Mouse (Mus musculus): Measurements from ENCODE around the gene B230104I21Rik. TPM values are rescaled to one million over a fixed set of nuclear protein-coding genes. Genes with fewer than 3 reads are reported as not detected.

The B230104I21Rik gene
- total RNA-seq, 2 experiments from 2014 or later: not detected

GRCm38 (mm10) chr4:154390333-154391080 is 54.6 kb downstream of the B230104I21Rik start:
- no peak for DNase-seq (ENCODE audit: low spot score in 2 of 2)

GRCm38 (mm10) chr4:154392641-154393040 is 56.7 kb downstream of the B230104I21Rik start:
- DNase-seq (ENCODE audit: low spot score in 2 of 2): no peak

- DNase-seq (ENCODE audit: low spot score in 2 of 2): peak in 1 of 2 experiments; percentile 7
Observed at GRCm38 (mm10) chr4:154393196-154394122, 57.5 kb downstream of the B230104I21Rik start.

- DNase-seq (ENCODE audit: low spot score in 2 of 2): no peak
Observed at GRCm38 (mm10) chr4:154394123-154394722, 58.3 kb downstream of the B230104I21Rik start.

- DNase-seq (ENCODE audit: low spot score in 2 of 2): no peak
Observed at GRCm38 (mm10) chr4:154396652-154397301, 60.9 kb downstream of the B230104I21Rik start.

Other genes with a start within 250 kb of the B230104I21Rik start
- not detected for gene Trp73, start 195.9 kb upstream of the B230104I21Rik start, total RNA-seq (2021)
- 10 to 100 TPM; 14.2 to 21.1 TPM for gene Wrap73, start 193.8 kb upstream of the B230104I21Rik start, total RNA-seq (2021)
- gene Tprgl, start 175.5 kb upstream of the B230104I21Rik start, total RNA-seq (2021): 100 to 1,000 TPM; 155 to 172 TPM
- gene Megf6, start 165.4 kb upstream of the B230104I21Rik start, total RNA-seq (2021): 1 to 10 TPM; 2.5 to 4.3 TPM
- gene Arhgef16, start 34.5 kb upstream of the B230104I21Rik start, total RNA-seq (2021): under 1 TPM; 0.19 to 0.23 TPM